Mouse (Mus musculus) cerebellum, adult 2 months (tissue): Measurements from ENCODE around the gene Mok. TPM values are rescaled to one million over a fixed set of nuclear protein-coding genes. Genes with fewer than 3 reads are reported as not detected.

Experiments used
- DNase-seq, 2 experiments: peaks; one replicate each; pipeline ENCODE4 v3.0.0; 2021
- H3K27ac ChIP-seq: fragments of 200-500 bp; 2 replicates; pipeline ENCODE4 v1.5.1; 2012; ENCODE audit warnings: low read length, control low read depth, inconsistent platforms; ENCODE audit not compliant: insufficient read depth
- H3K27me3 ChIP-seq: fragments of 200-500 bp; 2 replicates; pipeline ENCODE4 v1.6.1; 2012; ENCODE audit warnings: inconsistent platforms, mild to moderate bottlenecking, low read length, moderate library complexity; ENCODE audit not compliant: control insufficient read depth, insufficient read depth
- H3K4me1 ChIP-seq: fragments of 200-500 bp; 2 replicates; pipeline ENCODE4 v1.6.1; 2011; ENCODE audit warnings: low read length; ENCODE audit not compliant: control insufficient read depth, insufficient read depth
- H3K4me3 ChIP-seq: fragments of 200-500 bp; replicated peaks from 2 replicates; pipeline ENCODE3; 2011; ENCODE audit warnings: mild to moderate bottlenecking, low read depth, low read length, control low read depth; ENCODE audit not compliant: insufficient read depth
- CTCF ChIP-seq: fragments of 200-500 bp; IDR thresholded peaks from 2 replicates; pipeline ENCODE4 v1.5.1; 2011; ENCODE audit warnings: low read depth, mild to moderate bottlenecking, control low read depth, low read length, moderate library complexity, borderline replicate concordance; ENCODE audit not compliant: insufficient read depth
- POLR2A ChIP-seq: fragments of 200-500 bp; IDR thresholded peaks from 2 replicates; pipeline ENCODE4 v1.6.1; 2011; ENCODE audit warnings: low read length, control low read depth, borderline replicate concordance; ENCODE audit not compliant: insufficient read depth
- WGBS: fragments of 180-500 bp; shearing (Covaris S2); methylation state at CpG from one replicate; pipeline ENCODE4 v1.1.7; 2018; 5-methylcytosine and 5-hydroxymethylcytosine counted together
- polyA plus RNA-seq: library from polyadenylated mRNA; depleted of rRNA; stranded (reverse); fragments of >200 nt; gene quantifications from 2 replicates; pipeline ENCODE4 v1.2.3, GENCODE M21; 2012

Gene Mok
- polyA plus RNA-seq, 1 experiment: 6.7 TPM

GRCm38 (mm10) chr12:110845131-110845880, 4.6 kb upstream of the Mok start:
- Histone ChIP-seq H3K27ac (no peak overlapping the region), H3K4me1 (no peaks in the 10 kb centered on the region; the same call in 1 of the 2 replicates), H3K4me3 (peak overlapping the region; percentile 73), H3K27me3 (no peaks in the 10 kb centered on the region)
- WGBS: 4% methylated on average over 36 of the region's 36 CpGs
- peak; percentile 85 to 88 for DNase-seq
- no peak for TF ChIP-seq POLR2A
- no peak for TF ChIP-seq CTCF

DNA sequence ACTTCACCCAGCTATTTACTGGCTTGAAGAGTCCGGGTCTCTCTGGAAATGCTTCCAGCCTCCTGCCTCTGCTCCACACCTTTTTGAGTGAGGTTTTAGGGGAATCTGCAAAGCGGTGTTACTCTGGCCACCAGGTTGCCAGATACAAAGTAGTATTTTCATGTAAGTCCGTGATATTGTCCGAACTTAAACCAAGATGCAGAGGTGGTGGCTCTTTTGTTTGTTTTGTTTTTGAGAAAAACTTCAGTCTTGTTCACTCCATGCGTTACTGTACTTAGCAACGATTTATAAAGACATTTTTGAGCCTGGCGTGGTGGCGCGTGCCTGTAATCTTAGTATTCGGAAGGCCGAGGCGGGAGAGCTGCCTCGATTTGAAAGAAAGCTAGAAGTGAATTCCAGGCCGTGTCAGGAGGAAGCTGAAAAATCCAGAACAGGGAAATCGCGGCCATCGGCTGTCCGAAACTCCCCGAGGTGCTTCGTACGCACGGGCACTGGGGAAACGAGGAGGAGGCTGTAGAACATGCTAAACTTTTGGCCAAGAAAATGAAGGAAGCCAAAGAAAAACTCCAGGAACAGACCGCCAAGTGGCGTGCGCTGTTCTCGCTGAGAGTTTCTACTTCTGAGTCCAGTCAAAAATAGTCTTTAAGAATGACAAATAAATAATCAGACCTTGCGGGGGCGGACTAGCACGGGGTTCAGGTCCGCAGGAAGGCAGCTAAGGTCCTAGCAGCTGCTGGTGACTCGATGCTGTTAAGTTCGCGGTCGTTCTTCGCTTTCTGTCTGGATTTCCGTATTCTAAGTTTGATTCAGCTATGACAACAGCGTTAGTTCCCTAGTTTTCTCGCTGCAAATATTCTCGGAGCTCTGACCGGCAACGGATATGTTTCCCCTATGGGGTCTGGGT, 3.7 kb upstream of the Mok start:
- WGBS: 5% methylated on average over 42 of the region's 42 CpGs

DNA sequence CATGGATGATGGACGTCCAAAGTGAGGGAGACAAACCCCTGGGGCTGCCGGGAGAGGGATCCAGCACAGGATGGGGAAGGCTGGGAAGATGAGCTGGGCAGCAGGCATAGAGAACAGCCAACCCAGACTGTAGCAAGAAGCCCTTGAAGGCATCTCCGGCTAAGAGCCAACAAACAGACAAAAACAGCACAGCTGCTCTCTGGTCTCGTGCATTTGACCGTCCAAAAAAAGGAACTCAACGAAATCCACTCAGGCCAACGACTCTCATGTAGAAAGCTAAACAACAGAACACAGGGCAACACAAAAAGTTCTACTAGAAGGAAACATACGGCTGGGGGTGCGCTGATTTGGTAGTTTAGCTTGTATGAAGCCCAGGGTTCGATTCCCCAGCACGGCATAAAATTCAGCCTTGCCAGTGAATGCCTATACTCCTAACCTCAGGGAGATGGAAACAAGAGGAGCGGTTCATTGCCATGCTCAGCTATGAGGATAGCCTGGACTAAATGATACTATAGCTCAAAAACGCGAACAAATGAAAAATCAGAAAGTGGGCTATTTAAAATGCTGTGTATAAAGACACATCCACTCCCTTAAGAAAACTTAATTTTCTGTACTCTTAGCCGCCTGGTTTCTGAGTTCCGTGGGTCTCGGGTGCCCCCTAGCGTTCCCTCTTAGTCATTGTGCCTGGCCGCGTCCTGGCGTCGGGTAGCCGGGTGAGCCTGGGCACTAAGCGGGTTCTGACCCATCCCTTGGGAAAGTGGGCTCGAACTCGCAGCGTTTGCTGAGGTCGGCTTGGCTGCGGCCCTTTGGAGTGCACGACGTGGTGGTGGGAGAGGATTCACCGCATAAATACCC, 2.7 kb upstream of the Mok start:
- WGBS: 13% methylated on average over 32 of the region's 32 CpGs
- Histone ChIP-seq H3K27ac (no peak overlapping the region), H3K27me3 (no peaks in the 10 kb centered on the region), H3K4me3 (peak overlapping the region; percentile 51), H3K4me1 (no peaks in the 10 kb centered on the region; the same call in 1 of the 2 replicates)
- TF ChIP-seq CTCF: peak; percentile 95
- TF ChIP-seq POLR2A: no peak
- peak; percentile 78 to 89 for DNase-seq

More for the DNA sequence above, 3.7 kb upstream of the Mok start:
- no peaks in the 10 kb centered on the region for H3K27me3 ChIP-seq
- TF ChIP-seq POLR2A: no peak
- no peak for TF ChIP-seq CTCF
- H3K27ac ChIP-seq: no peak overlapping the region
- peak; percentile 25 to 40 for DNase-seq
- no peaks in the 10 kb centered on the region; the same call in 1 of the 2 replicates for H3K4me1 ChIP-seq
- H3K4me3 ChIP-seq: peak overlapping the region; percentile 73

GRCm38 (mm10) chr12:110841731-110842493, 1.2 kb upstream of the Mok start:
- no peaks in the 10 kb centered on the region; the same call in 1 of the 2 replicates for H3K4me1 ChIP-seq
- 73% methylated on average over 5 of the region's 5 CpGs for WGBS
- DNase-seq: no peak
- H3K27me3 ChIP-seq: no peaks in the 10 kb centered on the region
- H3K27ac ChIP-seq: no peak overlapping the region
- TF ChIP-seq POLR2A: no peak
- no peak for TF ChIP-seq CTCF
- no peak overlapping the region for H3K4me3 ChIP-seq

DNA sequence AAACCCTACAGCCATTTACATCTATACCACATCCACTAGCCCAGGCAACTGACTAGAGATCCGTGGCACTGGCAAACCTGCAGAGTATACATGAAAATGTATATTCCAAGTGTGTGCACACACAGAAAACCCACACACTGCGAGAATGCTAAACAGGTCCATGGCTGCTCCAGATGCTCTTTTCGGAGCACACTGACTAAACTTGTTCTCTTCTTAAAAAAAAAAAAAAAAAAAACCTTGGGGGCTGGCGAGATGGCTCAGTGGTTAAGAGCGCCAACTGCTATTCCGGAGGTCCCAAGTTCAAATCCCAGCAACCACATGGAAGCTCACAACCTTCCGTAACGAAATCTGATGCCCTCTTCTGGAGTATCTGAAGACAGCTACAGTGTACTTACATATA, 2.9 kb downstream of the Mok start:
- Histone ChIP-seq H3K4me1 (no peaks in the 10 kb centered on the region), H3K27ac (no peak overlapping the region), H3K27me3 (no peaks in the 10 kb centered on the region), H3K4me3 (no peak overlapping the region)
- 87% methylated on average over 8 of the region's 8 CpGs for WGBS
- no peak for DNase-seq
- TF ChIP-seq CTCF (no peak), POLR2A (no peak)

DNA sequence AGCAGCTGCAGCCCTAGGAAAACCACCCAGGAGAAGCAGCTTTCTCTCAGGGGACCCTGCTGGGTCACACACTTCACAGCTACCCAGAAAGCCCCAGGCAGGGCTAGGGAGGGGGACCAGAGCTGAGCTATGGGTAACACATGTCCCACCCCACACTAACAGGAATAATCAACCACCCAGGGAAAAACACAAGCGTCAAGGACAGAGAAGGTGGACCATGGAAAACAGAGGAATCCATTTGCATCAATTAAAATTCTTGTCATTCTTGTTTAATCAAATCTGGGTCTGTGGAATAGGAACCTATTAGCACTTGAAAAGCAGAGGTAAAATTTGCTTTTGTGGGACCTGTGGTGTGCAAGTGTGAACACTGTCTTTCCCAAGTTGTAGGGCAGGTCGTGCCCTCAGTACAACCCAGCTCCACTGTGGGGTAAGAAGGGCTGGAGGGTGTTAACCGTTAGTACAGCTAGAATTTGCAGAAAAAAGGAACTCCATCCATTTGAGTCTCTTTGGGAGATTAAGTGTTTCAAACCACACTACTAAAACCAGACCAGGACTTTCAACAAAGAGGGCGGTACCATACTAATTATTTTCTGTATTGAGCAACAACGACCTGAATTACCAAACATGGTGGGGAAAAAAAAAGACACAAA, 3.4 kb downstream of the Mok start:
- no peak for TF ChIP-seq CTCF
- TF ChIP-seq POLR2A: no peak
- DNase-seq: no peak
- no peaks in the 10 kb centered on the region for H3K27me3 ChIP-seq
- H3K4me3 ChIP-seq: no peak overlapping the region
- no peak overlapping the region for H3K27ac ChIP-seq
- no peaks in the 10 kb centered on the region for H3K4me1 ChIP-seq
- WGBS: 38% methylated on average over 5 of the region's 5 CpGs
